Mouse (Mus musculus): ENCODE results near the gene Gm9040.

DNA sequence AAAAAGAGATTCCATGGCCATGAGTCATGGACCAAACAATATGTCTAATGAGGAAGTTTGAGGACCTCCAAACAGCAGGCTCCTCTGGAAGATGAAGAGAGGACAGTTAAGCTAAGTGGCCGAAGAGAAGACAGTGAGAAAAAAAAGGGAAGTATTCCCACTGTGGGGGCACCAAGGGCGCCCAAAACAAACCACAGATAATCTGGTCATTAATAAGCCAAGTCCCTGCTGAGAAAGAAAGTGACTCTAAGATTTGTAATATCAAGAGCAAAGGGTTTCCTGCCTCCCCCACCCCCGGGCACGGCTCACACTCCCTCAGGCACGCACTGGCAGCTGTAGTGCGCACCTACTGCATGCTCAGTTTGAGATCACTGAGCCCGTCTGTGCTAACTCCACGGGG, 7.7 kb downstream of the Gm9040 start:
- TF ChIP-seq CTCF (conservative IDR thresholded peaks at IDR 0.05; ENCODE audit: low read length) = no peak
- TF ChIP-seq POU5F1 (IDR thresholded peaks at IDR 0.05; ENCODE audit: borderline replicate concordance, low read length) = no peak
- TF ChIP-seq NANOG (IDR thresholded peaks at IDR 0.05; ENCODE audit: borderline replicate concordance, low read length) = no peak

Data from E14TG2a.4 (cell line).